Mouse (Mus musculus): ENCODE results near the gene Gm6904. TPM values are rescaled to one million over a fixed set of nuclear protein-coding genes. Genes with fewer than 3 reads are reported as not detected.

Gene Gm6904
- total RNA-seq, 2 experiments from 2014 or later = not detected

Other genes starting within 250 kb of the Gm6904 start
- not detected for gene 1700129C05Rik, start 117.3 kb downstream of the Gm6904 start, total RNA-seq (2021)
- gene Gm5142, start 81.5 kb downstream of the Gm6904 start, total RNA-seq (2021) = not detected
- 10 to 100 TPM in 1 of 2 experiments, 1 to 10 TPM in 1; 9.5 to 11.2 TPM for gene Rcbtb1, start 59.0 kb downstream of the Gm6904 start, total RNA-seq (2021)
- under 1 TPM in 1 of 2 experiments, not detected in 1; 0.27 TPM for gene Phf11a, start 37.3 kb upstream of the Gm6904 start, total RNA-seq (2021)
- under 1 TPM in 1 of 2 experiments, not detected in 1; 0.54 TPM for gene Phf11b, start 81.1 kb upstream of the Gm6904 start, total RNA-seq (2021)
- gene Phf11d, start 105.3 kb upstream of the Gm6904 start, total RNA-seq (2021) = 1 to 10 TPM; 6.8 to 8.5 TPM
- gene Phf11c, start 135.2 kb upstream of the Gm6904 start, total RNA-seq (2021) = 1 to 10 TPM in 1 of 2 experiments, under 1 TPM in 1; 0.93 to 1.0 TPM
- 10 to 100 TPM in 1 of 2 experiments, 1 to 10 TPM in 1; 9.0 to 11.0 TPM for gene Setdb2, start 180.7 kb upstream of the Gm6904 start, total RNA-seq (2021)
- 10 to 100 TPM; 20.0 to 21.8 TPM for gene Cab39l, start 180.8 kb upstream of the Gm6904 start, total RNA-seq (2021)